Mouse (Mus musculus) retina, postnatal 1 day (tissue): ENCODE data around the gene Clip4.
"Not testable (repeated sequence)": the region's sequence is repeated elsewhere in the genome, so short reads cannot be mapped to it uniquely, and the experiment has no call there.

Experiments used
- DNase-seq: peaks from one replicate; pipeline ENCODE4 v3.0.0-alpha.2; 2012

The Clip4 gene

GRCm38 (mm10) chr17:71768173-71768572 is at the start of gene Clip4:
TSS of gene Clip4 (plus strand) at chr17:71768473.
- not testable (repeated sequence) for DNase-seq

- DNase-seq, result no peak
Observed at GRCm38 (mm10) chr17:71720434-71720833, 47.8 kb upstream of the Clip4 start.

GRCm38 (mm10) chr17:71721019-71721418 is 47.3 kb upstream of the Clip4 start:
- DNase-seq, result no peak

GRCm38 (mm10) chr17:71730655-71731054 is 37.6 kb upstream of the Clip4 start:
- peak; percentile 25 for DNase-seq

DNA sequence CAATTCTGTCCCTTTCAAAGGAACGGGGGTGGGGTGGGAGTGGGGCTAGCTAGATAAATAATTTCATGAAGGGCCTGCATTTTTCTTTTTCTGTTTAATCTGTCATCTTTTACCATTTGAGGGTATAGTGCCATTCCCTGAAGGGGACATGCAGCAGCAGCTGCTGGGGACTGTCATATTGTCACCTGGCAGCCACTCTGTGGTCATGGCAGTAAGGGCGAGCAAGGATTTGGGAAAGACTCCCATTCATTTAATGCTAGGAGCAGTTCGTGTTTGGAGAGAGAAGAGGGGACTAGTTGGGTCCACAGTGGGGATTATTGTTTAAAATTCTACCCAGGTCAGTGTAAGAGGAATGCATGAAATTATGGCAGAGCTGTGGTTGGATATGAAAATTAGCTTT is 31.8 kb upstream of the Clip4 start:
- no peak for DNase-seq

DNA sequence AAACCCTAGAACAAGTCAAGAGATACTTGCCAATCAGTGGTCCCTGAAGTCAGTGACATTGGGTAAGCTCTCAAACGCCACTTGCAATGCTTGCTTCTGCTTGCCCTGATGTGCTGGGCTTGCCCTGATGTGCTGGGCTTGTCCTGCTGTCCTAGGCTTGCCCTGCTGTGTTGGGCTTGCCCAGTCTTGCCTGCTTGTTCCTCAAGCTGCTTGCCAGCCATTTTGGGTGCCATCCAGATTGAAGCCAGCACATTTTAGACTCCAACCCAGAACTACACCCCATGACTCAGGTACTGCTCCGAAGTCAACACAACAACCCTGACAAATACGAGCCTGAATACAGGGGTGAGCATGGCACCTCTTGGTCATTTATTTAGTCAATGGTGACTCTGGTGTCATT is 26.1 kb upstream of the Clip4 start:
- DNase-seq, result no peak

DNA sequence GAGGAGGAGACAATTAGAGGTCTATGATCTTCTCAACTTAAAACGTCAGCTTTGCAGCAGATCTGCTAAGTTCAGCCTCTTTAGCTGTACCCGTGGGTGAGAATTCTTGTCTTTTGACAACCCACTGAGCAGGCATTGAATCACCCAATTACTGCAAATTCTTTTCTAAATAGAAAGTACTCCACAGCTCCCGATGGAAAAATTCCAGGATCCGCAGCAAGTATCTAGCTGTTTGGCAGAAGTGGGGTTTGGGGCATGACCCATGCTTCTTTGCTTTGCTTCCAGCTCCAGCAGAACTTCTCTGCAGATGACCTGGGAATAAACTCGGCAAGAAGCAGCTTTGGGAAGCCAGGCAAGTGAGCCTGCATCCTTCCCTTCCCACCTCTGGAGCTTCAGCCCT is 25.3 kb upstream of the Clip4 start:
- DNase-seq, result no peak

DNA sequence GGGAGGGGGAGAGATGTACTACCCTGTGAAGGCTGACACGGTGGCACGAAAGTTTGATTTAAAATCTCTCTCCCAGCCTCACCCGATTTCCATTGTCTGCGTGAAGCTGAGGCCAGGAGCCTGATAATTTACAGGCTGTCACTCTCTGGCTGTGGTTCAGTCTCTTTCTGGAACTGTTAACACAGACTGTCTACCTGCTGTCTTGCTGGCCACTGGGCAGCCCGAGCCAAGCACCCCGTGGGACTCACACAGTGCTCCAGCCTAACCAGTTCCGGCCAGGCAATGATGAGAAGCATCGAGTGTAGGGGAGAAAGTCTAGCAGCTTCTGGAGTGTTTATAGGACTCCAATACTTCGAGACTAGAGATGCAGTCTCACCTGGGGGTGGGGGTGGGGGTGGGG is 22.2 kb upstream of the Clip4 start:
- DNase-seq, result no peak

- DNase-seq, result no peak
Observed at GRCm38 (mm10) chr17:71747561-71747960, 20.7 kb upstream of the Clip4 start.

DNA sequence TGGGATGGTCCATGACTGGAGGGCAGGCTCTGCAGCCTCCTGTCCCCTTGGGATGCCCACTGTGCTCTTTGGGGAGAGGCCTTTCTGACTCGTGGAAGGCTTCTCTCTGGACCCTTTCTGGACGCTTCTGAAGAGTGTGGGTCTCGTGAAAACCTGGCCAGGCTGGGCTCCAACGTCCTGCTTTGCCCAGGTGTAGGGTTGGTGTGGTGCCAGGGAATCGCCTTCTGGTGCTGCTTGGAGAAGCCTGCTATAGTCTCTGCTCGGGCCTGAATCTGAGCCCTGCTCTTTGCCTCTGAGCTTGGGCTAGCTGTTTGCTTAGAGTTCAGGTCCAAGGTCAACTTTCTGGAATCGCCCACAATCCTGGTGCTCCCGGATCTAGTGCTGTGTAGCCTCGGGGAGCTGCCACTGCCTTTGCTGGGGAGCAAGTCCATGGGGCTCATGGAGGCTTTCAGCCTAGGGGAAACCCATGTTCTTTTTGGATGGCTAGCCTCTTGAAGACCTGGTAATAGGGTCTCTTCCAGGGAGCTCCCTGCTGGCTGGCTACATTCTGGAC is 18.6 kb upstream of the Clip4 start:
- no peak for DNase-seq

- DNase-seq, result peak; percentile 78
Observed at GRCm38 (mm10) chr17:71752831-71753230, 15.4 kb upstream of the Clip4 start, which contains the start of gene Pcare. TSS of gene Pcare (minus strand) at chr17:71752894.

- DNase-seq, result peak; percentile 75
Observed at GRCm38 (mm10) chr17:71760536-71760935, 7.7 kb upstream of the Clip4 start.

DNA sequence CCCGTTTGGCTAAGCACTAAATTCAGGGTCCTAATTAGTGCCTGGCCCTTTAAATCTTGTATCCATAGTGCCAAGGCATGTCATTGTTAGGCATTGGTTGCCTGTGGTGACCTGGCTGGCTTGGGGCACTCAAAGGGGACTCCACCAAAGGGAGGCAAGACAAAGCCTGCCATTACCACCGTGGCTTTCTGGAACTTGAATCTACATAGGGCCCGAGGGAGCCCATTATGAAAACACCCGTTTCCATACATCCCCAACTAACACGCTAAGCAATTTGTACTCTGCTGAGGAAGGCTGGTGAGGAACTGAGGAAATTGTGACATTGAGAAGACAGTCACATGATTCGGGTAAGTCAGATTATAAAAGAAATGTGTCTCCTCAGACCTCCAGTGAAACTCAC is 1.3 kb downstream of the Clip4 start:
- DNase-seq, result peak; percentile 88

DNA sequence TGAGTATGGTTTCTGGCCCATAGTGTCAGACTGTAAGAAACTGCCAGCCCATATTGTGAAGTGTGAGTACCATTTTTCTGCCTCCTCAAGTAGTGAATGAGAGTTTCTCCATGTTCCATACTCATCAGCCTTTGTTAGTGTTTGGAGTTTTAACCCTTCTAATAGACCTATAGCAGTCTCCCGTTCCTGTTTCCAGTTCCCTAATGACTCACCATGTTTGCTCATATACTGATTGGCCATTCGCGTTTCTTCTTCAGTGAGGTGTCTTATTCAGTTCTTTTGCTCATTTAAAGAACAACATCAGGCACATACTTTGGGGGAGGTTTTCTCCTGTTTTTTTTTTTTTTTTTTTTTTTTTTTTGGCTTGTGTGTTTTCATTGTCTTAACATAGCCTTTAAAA is 2.4 kb downstream of the Clip4 start:
- no peak for DNase-seq

DNA sequence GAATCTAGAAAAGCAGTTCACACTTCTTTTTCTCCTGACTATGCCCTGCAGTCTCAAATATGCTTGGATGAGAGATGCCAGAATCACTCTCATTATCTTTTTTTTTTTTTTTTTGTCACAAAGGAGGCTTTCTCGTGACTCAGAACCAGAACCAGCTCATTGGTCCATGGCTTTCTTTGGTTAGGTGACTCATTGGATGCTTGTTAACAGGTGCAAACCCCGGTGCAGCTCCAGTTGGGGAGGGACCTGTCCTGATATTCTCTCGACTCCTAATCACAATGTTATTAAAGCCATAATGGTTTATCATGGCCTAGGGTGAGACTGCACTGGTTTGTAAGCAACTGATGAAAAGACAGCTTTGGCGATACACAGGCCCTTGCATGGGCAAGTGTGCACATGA is 5.9 kb downstream of the Clip4 start:
- no peak for DNase-seq

DNA sequence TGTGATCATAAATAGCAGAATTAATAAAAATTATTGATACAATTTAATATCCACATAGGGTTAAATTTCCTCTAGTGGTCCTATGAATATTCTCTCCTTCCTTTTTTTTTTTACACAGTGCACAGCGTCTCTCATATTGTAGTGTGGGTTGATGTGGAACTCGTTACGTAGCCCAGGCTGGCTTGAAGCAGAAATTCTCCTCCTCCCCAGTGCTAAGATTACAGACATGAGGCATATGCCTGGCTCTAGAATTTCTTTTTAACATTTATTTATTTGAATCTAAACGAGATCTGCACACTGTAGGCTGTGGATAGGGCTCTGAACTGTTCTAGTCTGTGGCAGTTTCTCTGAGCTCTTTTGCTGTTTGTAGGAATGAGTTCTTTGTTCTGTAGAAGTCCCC is 7.0 kb downstream of the Clip4 start:
- DNase-seq, result no peak

DNA sequence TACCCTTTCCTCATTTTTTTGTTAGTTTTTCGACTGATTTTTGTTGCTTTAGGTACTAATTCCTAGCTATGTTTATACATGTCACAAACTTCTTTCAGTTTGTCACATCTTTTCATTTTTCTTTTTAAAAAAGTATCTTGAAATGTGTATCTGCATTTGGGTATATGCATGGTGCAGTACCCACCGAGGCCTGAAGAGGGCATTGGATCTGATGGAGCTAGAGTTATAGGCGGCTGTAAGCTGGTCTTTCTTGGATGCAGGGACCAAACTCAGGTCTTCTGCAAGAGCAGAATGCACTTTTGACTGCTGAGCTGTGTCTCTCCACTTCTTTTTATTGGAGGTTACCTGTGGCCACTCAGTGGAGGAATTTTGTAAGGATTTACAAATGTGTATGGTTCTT is 10.4 kb downstream of the Clip4 start:
- DNase-seq, result no peak

GRCm38 (mm10) chr17:71780490-71780889 is 12.2 kb downstream of the Clip4 start:
- no peak for DNase-seq

GRCm38 (mm10) chr17:71780945-71781344 is 12.7 kb downstream of the Clip4 start:
- no peak for DNase-seq

DNA sequence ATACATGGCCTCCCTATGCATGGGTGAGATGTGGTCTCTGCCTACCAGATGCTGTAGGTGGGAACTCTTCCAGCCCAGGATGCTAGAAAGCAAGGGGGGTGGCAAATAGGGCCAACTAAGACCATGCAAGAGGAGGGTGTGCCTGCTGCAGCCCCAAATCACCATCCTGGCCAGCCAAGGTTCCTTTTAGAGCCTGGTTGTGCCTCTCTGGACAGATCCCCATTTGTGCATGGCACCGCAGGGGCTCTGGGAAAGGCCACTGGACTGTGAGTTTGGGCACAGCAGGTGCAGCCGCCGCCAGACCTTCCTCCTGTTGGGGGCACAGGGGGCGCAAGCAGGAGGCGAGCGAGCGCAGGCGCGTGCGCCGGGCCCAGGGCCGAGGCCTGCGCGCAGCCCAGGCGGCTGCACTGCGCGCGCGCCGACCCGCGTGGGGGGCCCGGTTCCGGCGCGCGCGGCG is 14.0 kb downstream of the Clip4 start:
- DNase-seq, result peak; percentile 84

DNA sequence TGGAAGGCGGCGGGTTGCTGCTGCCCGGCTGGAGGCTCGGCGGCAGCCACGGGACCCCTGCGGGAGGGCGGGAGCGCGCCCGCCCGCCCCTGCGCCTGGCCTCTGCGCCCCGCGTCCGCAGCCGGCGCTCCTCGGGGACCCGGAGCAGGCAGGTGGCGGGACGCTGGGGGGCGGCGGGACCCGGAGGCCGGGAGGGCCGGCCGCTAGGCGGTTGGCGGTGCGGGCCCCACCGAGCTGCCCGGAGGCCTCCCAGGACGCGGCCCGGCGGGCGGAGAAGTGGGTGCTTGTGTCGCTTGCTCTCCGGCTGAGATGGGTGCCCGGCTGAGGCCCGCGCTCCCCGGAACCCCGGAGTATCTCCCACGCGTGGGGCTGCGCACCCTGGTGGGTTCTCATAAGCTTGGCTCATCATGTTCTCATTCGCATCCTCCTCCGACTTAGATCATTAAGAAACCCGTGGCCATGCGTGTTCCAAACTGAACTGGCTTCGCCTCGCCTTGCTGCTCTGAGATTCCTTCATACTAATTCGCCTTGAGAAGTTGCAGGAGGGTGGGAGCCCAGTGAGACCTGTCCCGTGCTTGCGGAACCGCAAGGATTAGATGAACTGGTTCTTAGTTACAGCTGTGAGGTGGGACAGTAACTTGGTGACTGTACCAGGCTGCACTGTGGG is 14.6 kb downstream of the Clip4 start:
- DNase-seq, result peak; percentile 63

DNA sequence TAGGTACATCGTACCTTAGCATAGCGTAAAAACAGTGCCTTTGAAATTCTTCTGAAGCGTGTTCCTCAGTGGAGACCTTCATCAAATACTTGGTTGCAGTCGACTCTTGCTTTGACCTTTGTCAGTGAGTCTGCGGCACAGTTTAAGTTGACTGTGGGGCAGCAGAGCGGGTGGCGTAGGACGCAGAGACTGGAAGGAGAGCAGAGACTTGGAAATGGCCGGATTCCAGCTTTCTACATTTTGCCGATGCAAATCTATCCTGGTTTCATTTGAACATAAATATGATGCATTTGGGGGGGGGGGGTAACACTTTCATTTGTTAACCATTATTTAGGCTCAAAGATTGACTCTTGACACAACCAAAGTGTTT is 15.1 kb downstream of the Clip4 start:
- DNase-seq, result no peak

DNA sequence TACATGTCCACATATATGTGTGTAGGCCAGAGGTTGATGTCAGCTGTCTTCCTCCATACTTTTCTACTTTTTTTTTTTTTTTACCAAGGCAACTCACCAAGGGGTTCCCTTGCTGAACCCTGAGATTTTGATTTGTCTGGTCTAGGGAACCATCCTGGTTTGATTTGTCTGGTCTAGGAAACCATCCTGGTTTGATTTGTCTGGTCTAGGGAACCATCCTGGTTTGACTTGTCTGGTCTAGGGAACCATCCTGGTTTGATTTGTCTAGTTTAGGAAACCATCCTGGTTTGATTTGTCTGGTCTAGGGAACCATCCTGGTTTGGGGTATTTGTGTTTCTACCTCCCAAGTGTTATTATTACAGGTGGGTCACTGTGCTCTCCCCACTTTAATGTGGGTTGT is 18.2 kb downstream of the Clip4 start:
- DNase-seq, result no peak

GRCm38 (mm10) chr17:71791109-71791508 is 22.8 kb downstream of the Clip4 start:
- DNase-seq, result no peak

GRCm38 (mm10) chr17:71791622-71792021 is 23.3 kb downstream of the Clip4 start:
- no peak for DNase-seq
